ENCODE assay signal across 24 mouse cellular contexts in genomic region chr12:76239145-76239838, GRCm38 (mm10). TPM values are rescaled to one million over a fixed set of nuclear protein-coding genes. Genes with fewer than 3 reads are reported as not detected.
A peak's percentile ranks its signal among the peaks of the same experiment; 100 is the strongest.
DNase-seq lines count a peak whose midpoint lies in the region; ATAC-seq and TF ChIP-seq lines count a peak whose summit lies in the region.
"Had no signal": no experiment of that assay in that cellular context is flagged by ENCODE, and none has a peak within 500 bp of the region (broad histone marks: within the 10 kb centered on the region; RNA-seq: fewer than 3 reads in every experiment).

No protein-coding gene starts in this region.

- peak overlapping the region; percentile 84 for H3K27ac ChIP-seq in liver, embryonic 13.5 days
- H3K27ac ChIP-seq in liver, postnatal 0 days (ENCODE audit: low read depth): no peak overlapping the region
- H3K27ac ChIP-seq in hindbrain, embryonic 16.5 days (ENCODE audit: low read depth, low read length): no peak overlapping the region
- H3K27ac ChIP-seq in gastrocnemius, adult 2 months: no peak overlapping the region
- H3K27ac ChIP-seq: embryonic facial prominence, embryonic 15.5 days; forebrain, embryonic 12.5 days; heart, embryonic 13.5 days; hindbrain, embryonic 14.5 days had no signal

- H3K4me1 ChIP-seq in G1E (ENCODE audit: insufficient read depth, low read depth, low read length): peaks cover 86% of the 10 kb centered on the region
- peaks cover 64% of the 10 kb centered on the region for H3K4me1 ChIP-seq in liver, embryonic 13.5 days (replicated peaks)
- H3K4me1 ChIP-seq in liver, postnatal 0 days (ENCODE audit: insufficient read depth): peaks cover 5% of the 10 kb centered on the region; the same call in 1 of the 2 replicates
- H3K4me1 ChIP-seq in hindbrain, embryonic 16.5 days (ENCODE audit: control insufficient read depth, insufficient read depth, low read depth, low read length): no peaks in the 10 kb centered on the region
- H3K4me1 ChIP-seq: embryonic facial prominence, embryonic 15.5 days; forebrain, embryonic 12.5 days had no signal

- peaks cover 4% of the 10 kb centered on the region for H3K9me3 ChIP-seq in G1E (replicated peaks)
- no peaks in the 10 kb centered on the region for H3K9me3 ChIP-seq in liver, embryonic 13.5 days (replicated peaks)
- no peaks in the 10 kb centered on the region for H3K9me3 ChIP-seq in liver, postnatal 0 days (ENCODE audit: low read length)
- H3K9me3 ChIP-seq in hindbrain, embryonic 16.5 days (ENCODE audit: control insufficient read depth, low read length): no peaks in the 10 kb centered on the region
- H3K9me3 ChIP-seq: embryonic facial prominence, embryonic 15.5 days; forebrain, embryonic 12.5 days; heart, embryonic 13.5 days had no signal

- peak overlapping the region; percentile 29 for H3K4me2 ChIP-seq in liver, embryonic 13.5 days
- peak overlapping the region; percentile 13; the same call in 1 of the 2 replicates for H3K4me2 ChIP-seq in liver, postnatal 0 days (ENCODE audit: low read depth, low read length)
- H3K4me2 ChIP-seq in hindbrain, embryonic 16.5 days (ENCODE audit: low read length): no peak overlapping the region
- H3K4me2 ChIP-seq: embryonic facial prominence, embryonic 15.5 days; forebrain, embryonic 12.5 days; heart, embryonic 13.5 days; hindbrain, embryonic 14.5 days had no signal

- DNase-seq in G1E (ENCODE audit: low spot score): no peak
- no peak for DNase-seq in liver, embryonic 13.5 days
- DNase-seq in liver, postnatal 0 days: no peak
- no peak for DNase-seq in thymus, postnatal 14 days
- DNase-seq in gastrocnemius, adult 2 months: no peak
- DNase-seq: adrenal gland, postnatal 10 days; cerebellum, adult 11 months; cerebellum, adult 8-10 months; cerebellum, postnatal 14 days; embryo, embryonic 11 days; gastrocnemius, postnatal 14 days; heart, postnatal 4 days had no signal

- WGBS in liver, embryonic 13.5 days (ENCODE audit: insufficient replicate concordance): 30% methylated on average over 10 of the region's 10 CpGs
- 54% methylated on average over 10 of the region's 10 CpGs for WGBS in liver, postnatal 0 days (ENCODE audit: insufficient replicate concordance)
- WGBS in hindbrain, embryonic 16.5 days: 79% methylated on average over 10 of the region's 10 CpGs

- TF ChIP-seq EP300 in liver, postnatal 0 days (IDR thresholded peaks at IDR 0.05; ENCODE audit: low read depth): no peak

- H3K27me3 ChIP-seq in G1E (ENCODE audit: insufficient read depth, low read length): no peaks in the 10 kb centered on the region
- H3K27me3 ChIP-seq in liver, embryonic 13.5 days: no peaks in the 10 kb centered on the region
- H3K27me3 ChIP-seq in liver, postnatal 0 days (ENCODE audit: insufficient read depth, low read length): no peaks in the 10 kb centered on the region
- H3K27me3 ChIP-seq in hindbrain, embryonic 16.5 days (replicated peaks; ENCODE audit: control insufficient read depth, insufficient read depth, low read length): no peaks in the 10 kb centered on the region
- H3K27me3 ChIP-seq: CH12.LX; embryonic facial prominence, embryonic 15.5 days; forebrain, embryonic 12.5 days; heart, embryonic 13.5 days had no signal

- no peak for ATAC-seq in G1E (ENCODE audit: extremely low read depth, insufficient number of reproducible peaks, low FRiP score, poor library complexity, severe bottlenecking)
- peak; percentile 69 for ATAC-seq in erythroid progenitor cell, adult 5-6 weeks (replicated peaks; ENCODE audit: low FRiP score, poor library complexity, severe bottlenecking)
- ATAC-seq in liver, embryonic 13.5 days (ENCODE audit: low read depth): 0 out of 2 replicates have a peak, but pooled peaks have one; percentile 37
- no peak for ATAC-seq in liver, postnatal 0 days
- ATAC-seq in hindbrain, embryonic 16.5 days: no peak
- ATAC-seq: forebrain, embryonic 16.5 days had no signal

- peak overlapping the region; percentile 53; the same call in 1 of the 2 replicates for H3K4me3 ChIP-seq in G1E (ENCODE audit: low read depth, low read length)
- H3K4me3 ChIP-seq in liver, embryonic 13.5 days (replicated peaks): no peak overlapping the region
- H3K4me3 ChIP-seq in liver, postnatal 0 days (ENCODE audit: low read depth, low read length): no peak overlapping the region
- H3K4me3 ChIP-seq in hindbrain, embryonic 16.5 days (ENCODE audit: low read length): no peak overlapping the region
- no peak overlapping the region for H3K4me3 ChIP-seq in gastrocnemius, adult 2 months
- H3K4me3 ChIP-seq: embryonic facial prominence, embryonic 15.5 days; forebrain, embryonic 12.5 days; heart, embryonic 13.5 days had no signal

- peaks cover 12% of the 10 kb centered on the region for H3K36me3 ChIP-seq in G1E (replicated peaks)
- H3K36me3 ChIP-seq in liver, embryonic 13.5 days: no peaks in the 10 kb centered on the region
- H3K36me3 ChIP-seq in liver, postnatal 0 days (replicated peaks; ENCODE audit: insufficient read depth, low read length): no peaks in the 10 kb centered on the region
- H3K36me3 ChIP-seq in hindbrain, embryonic 16.5 days (ENCODE audit: control insufficient read depth, insufficient read depth, low read length): no peaks in the 10 kb centered on the region
- H3K36me3 ChIP-seq: embryonic facial prominence, embryonic 15.5 days; forebrain, embryonic 12.5 days; heart, embryonic 13.5 days had no signal

- intact Hi-C loops in gastrocnemius, adult 2 months (cut with DNase I): no loop called here

- no peak overlapping the region for H3K9ac ChIP-seq in liver, embryonic 13.5 days
- H3K9ac ChIP-seq in liver, postnatal 0 days (replicated peaks): no peak overlapping the region
- no peak overlapping the region for H3K9ac ChIP-seq in hindbrain, embryonic 16.5 days (ENCODE audit: low read depth, low read length)
- H3K9ac ChIP-seq: embryonic facial prominence, embryonic 15.5 days; forebrain, embryonic 12.5 days; heart, embryonic 13.5 days; hindbrain, embryonic 14.5 days had no signal

- TF ChIP-seq CTCF in G1E (IDR thresholded peaks at IDR 0.05; ENCODE audit: low read depth, low read length): no peak
- no peak for TF ChIP-seq CTCF in liver, postnatal 0 days (IDR thresholded peaks at IDR 0.05; ENCODE audit: low read depth)
- TF ChIP-seq CTCF in gastrocnemius, adult 2 months (IDR thresholded peaks at IDR 0.05): no peak

RNA-seq across cellular contexts. Expression of gene Tex21, which starts 7.3 kb away (rescaled TPM):
- total RNA-seq in G1E (2014; fragmentation: Nextera tagmentation) (5.7 and 6.8 TPM in 2 replicates), G1E (2017) (0.66 and 0.81 TPM in 2 replicates)
- 0.19 and 0.26 TPM in 2 replicates for polyA plus RNA-seq in G1E (2012)
- total RNA-seq in erythroid progenitor cell, adult 5-6 weeks (2015; ENCODE audit: low replicate concordance): not detected in 2 replicates
- not detected in 2 replicates for total RNA-seq in erythroid progenitor cell, adult 5-6 weeks (2017; ENCODE audit: low replicate concordance)
- polyA plus RNA-seq in liver, embryonic 13.5 days (2015; fragmentation: Nextera tagmentation; extraction: Ambion mirVana): 0.10 and 0.13 TPM in 2 replicates
- 0.08 TPM in 1 of 2 replicates, not detected in the other for polyA plus RNA-seq in liver, postnatal 0 days (2015; fragmentation: Nextera tagmentation; extraction: Ambion mirVana)
- not detected in 2 replicates for polyA plus RNA-seq in hindbrain, embryonic 16.5 days (2015; fragmentation: Nextera tagmentation; extraction: Ambion mirVana)
- total RNA-seq in gastrocnemius, adult 2 months (2021): not detected
- total RNA-seq: adrenal gland, postnatal 10 days; adrenal gland, postnatal 4 days; gastrocnemius, postnatal 14 days; granulocyte monocyte progenitor cell, adult 5-6 weeks; heart, postnatal 4 days had no signal
- polyA plus RNA-seq: embryonic facial prominence, embryonic 11.5 days; embryonic facial prominence, embryonic 15.5 days; forebrain, embryonic 12.5 days; forebrain, embryonic 16.5 days; frontal cortex, adult 2 months had no signal

RNA-seq across cellular contexts. Expression of gene Mthfd1, which starts 15.8 kb away (rescaled TPM):
- 164 and 185 TPM in 2 replicates for total RNA-seq in G1E (2014; fragmentation: Nextera tagmentation)
- 253 TPM in 2 replicates for total RNA-seq in G1E (2017)
- 199 and 228 TPM in 2 replicates for polyA plus RNA-seq in G1E (2012)
- 27.2 and 36.0 TPM in 2 replicates for total RNA-seq in erythroid progenitor cell, adult 5-6 weeks (2015; ENCODE audit: low replicate concordance)
- 20.8 and 32.0 TPM in 2 replicates for total RNA-seq in erythroid progenitor cell, adult 5-6 weeks (2017; ENCODE audit: low replicate concordance)
- 111 and 125 TPM in 2 replicates for polyA plus RNA-seq in liver, embryonic 13.5 days (2015; fragmentation: Nextera tagmentation; extraction: Ambion mirVana)
- 62.6 and 63.0 TPM in 2 replicates for polyA plus RNA-seq in liver, postnatal 0 days (2015; fragmentation: Nextera tagmentation; extraction: Ambion mirVana)
- polyA plus RNA-seq in hindbrain, embryonic 16.5 days (2015; fragmentation: Nextera tagmentation; extraction: Ambion mirVana): 37.8 and 38.9 TPM in 2 replicates
- 10 to 100 TPM; 30.1 to 37.8 TPM for total RNA-seq in gastrocnemius, adult 2 months (2021)

Comparison
In these comparisons a context has a peak if more than half of its experiments do, and no peak if none do; other contexts are left out.
1. ATAC-seq: peak in erythroid progenitor cell, adult 5-6 weeks (single experiment) and liver, embryonic 13.5 days (single experiment); none in G1E (single experiment), liver, postnatal 0 days (single experiment) and hindbrain, embryonic 16.5 days (single experiment).